Mouse (Mus musculus): Measurements from ENCODE around the gene Brd7.

GRCm38 (mm10) chr8:88393298-88393697 lies 31.3 kb upstream of the Brd7 start:
- TF ChIP-seq CTCF (IDR thresholded peaks at IDR 0.05; ENCODE audit: borderline replicate concordance, control insufficient read depth, extremely low read depth, insufficient read depth, low read length, poor library complexity): no peak
- no peak for TF ChIP-seq POLR2A (IDR thresholded peaks at IDR 0.05; ENCODE audit: control insufficient read depth, extremely low read depth, insufficient read depth, low read length, poor library complexity)

All from thymus, adult 2 months (tissue).